Mouse (Mus musculus) embryonic fibroblast, embryonic 13.5 days (primary cell): ENCODE measurements around the gene Arf6. TPM values are rescaled to one million over a fixed set of nuclear protein-coding genes. Genes with fewer than 3 reads are reported as not detected.
A peak's percentile ranks its signal among the peaks of the same experiment; 100 is the strongest.

Experiments used
- H3K27ac ChIP-seq: 2 replicates; pipeline ENCODE4 v1.5.1; 2012; ENCODE audit warnings: low read length, control low read depth, inconsistent platforms; ENCODE audit not compliant: insufficient read depth
- H3K4me1 ChIP-seq: 2 replicates; pipeline ENCODE4 v1.6.1; 2011; ENCODE audit warnings: low read length; ENCODE audit not compliant: control insufficient read depth, insufficient read depth
- H3K4me3 ChIP-seq: 2 replicates; pipeline ENCODE4 v1.5.1; 2011; ENCODE audit warnings: mild to moderate bottlenecking, control low read depth, low read length; ENCODE audit not compliant: insufficient read depth
- CTCF ChIP-seq: IDR thresholded peaks from 2 replicates; pipeline ENCODE4 v1.5.1; 2011; ENCODE audit warnings: mild to moderate bottlenecking, control low read depth, low read length, moderate library complexity, borderline replicate concordance; ENCODE audit not compliant: insufficient read depth
- POLR2A ChIP-seq: IDR thresholded peaks from 2 replicates; pipeline ENCODE4 v1.6.1; 2011; ENCODE audit warnings: low read depth, mild to moderate bottlenecking, control low read depth, low read length, moderate library complexity
- polyA plus RNA-seq: library from polyadenylated mRNA; stranded (reverse); fragments of >200 nt; gene quantifications from 2 replicates; pipeline ENCODE4 v1.2.4, GENCODE M21; 2011; ENCODE audit warnings: low read depth; ENCODE audit not compliant: missing spikeins, insufficient read length

Arf6 gene
- polyA plus RNA-seq, 1 experiment, result 119 TPM

- peaks cover 4% of the 10 kb centered on the region; the same call in 1 of the 2 replicates for H3K4me1 ChIP-seq
- H3K27ac ChIP-seq, result peak overlapping the region; percentile 27; the same call in 1 of the 2 replicates
- TF ChIP-seq CTCF, result no peak
- no peak for TF ChIP-seq POLR2A
- no peak overlapping the region for H3K4me3 ChIP-seq
Measured at GRCm38 (mm10) chr12:69388321-69388869, 16.4 kb downstream of the Arf6 start.

GRCm38 (mm10) chr12:69389273-69389938, 17.5 kb downstream of the Arf6 start:
- H3K4me1 ChIP-seq, result peaks cover 4% of the 10 kb centered on the region; the same call in 1 of the 2 replicates
- no peak overlapping the region for H3K4me3 ChIP-seq
- TF ChIP-seq POLR2A (no peak), CTCF (no peak)
- no peak overlapping the region for H3K27ac ChIP-seq

DNA sequence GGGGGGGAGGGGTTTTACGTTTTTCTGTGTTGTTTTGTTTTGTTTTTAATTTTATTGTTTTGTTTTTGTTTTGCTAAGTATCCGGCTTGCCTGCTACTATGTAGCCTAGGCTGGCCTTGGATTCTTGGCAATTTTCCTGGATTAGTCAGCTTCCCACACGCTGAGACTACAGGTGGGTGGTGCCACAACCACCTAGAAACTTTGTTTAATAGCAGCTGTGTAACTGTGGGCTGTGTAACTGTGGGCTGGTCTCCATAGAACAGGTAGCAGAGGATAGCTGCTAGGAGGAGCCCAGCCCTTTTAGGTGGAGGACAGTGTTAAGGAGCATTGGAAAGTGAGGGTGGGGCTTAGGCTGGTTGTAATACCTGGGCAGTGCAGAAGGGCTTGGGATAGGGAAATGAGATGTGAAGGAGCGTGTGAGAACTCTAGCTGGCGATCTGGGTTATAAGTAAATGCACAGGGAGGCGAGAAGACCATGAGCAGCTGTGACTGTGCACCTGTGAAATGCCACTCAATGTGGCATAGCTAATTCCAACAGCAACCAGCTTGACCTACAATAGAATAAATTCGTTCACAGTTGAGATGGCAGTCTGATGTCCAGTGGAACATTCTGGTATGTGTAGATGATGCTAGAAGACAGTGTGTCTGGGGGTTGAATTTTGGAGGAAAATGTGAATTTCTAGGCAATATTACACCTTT, 18.2 kb downstream of the Arf6 start:
- TF ChIP-seq POLR2A, result no peak
- no peak for TF ChIP-seq CTCF
- Histone ChIP-seq H3K4me3 (no peak overlapping the region), H3K4me1 (peaks cover 4% of the 10 kb centered on the region; the same call in 1 of the 2 replicates), H3K27ac (no peak overlapping the region)

- no peak for TF ChIP-seq POLR2A
- TF ChIP-seq CTCF, result no peak
- 0 out of 2 replicates have a peak, but pooled peaks cover 1% of the 10 kb centered on the region for H3K4me1 ChIP-seq
- H3K27ac ChIP-seq, result no peak overlapping the region
Measured at GRCm38 (mm10) chr12:69393076-69393475, 21.1 kb downstream of the Arf6 start.

DNA sequence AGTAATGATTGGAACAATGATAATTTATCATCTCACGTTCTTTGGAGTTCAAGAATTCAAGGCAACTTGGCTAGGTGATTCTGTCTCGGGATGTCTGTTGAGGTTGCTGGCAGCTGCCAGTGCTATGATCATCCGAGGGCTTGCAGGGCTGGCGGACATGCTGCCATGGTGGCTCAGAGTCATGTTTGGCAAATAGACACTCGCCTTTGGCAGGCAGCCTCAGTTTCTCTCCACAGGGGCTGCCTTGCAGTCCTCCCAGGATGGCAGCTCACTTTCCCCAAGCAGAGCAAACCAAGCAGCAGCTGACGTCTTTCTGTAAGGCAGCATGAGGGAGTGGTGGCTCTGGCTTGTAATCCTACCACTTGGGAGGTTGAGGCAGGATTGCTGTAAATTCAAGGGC, 22.5 kb downstream of the Arf6 start:
- TF ChIP-seq CTCF (no peak), POLR2A (no peak)
- Histone ChIP-seq H3K4me1 (no peaks in the 10 kb centered on the region), H3K4me3 (no peak overlapping the region), H3K27ac (no peak overlapping the region)

More at GRCm38 (mm10) chr12:69393076-69393475, 21.1 kb downstream of the Arf6 start:
- no peak overlapping the region for H3K4me3 ChIP-seq

DNA sequence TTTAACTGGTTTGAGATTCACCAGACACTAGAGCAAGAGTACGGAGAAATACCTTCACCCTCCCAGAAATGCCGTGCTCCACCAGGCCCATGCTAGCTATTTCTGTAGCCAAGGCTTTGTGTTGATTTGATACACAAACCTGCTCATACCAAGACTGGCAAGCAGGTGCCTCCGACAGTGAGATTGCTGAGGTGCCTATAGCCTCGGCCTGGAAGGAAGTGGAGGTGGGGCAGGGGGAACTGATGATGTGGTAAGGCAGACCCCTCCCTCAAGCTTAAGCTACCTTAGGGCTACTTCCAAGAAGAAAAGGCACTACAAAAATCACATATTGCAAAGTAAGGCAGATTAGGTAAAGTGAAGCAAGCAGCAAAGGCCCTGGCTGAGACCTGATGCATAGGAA, 28.4 kb downstream of the Arf6 start:
- Histone ChIP-seq H3K4me3 (no peak overlapping the region), H3K27ac (no peak overlapping the region), H3K4me1 (peaks cover 4% of the 10 kb centered on the region)
- TF ChIP-seq POLR2A (no peak), CTCF (no peak)

DNA sequence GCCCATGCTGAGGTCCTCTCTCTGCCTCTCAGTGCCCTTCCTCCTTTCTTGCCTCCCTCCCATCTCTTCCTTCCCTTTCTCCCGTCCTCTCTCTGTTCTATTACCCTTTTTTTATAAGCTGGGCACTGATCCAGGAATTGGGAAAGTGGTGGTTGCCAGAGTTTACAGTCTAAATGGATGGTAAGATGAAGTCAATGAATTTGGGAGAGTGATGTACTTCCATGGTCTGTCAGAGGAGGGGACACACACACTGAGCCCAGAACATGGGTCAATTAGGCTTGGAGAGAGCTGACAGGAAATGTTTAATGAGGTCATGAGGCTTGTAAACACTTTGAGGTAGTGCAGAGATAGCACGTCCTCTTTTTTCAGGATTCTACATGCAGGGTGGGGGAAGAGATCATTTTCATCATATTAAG, 28.9 kb downstream of the Arf6 start:
- no peak overlapping the region for H3K4me3 ChIP-seq
- H3K4me1 ChIP-seq, result peaks cover 4% of the 10 kb centered on the region
- no peak overlapping the region for H3K27ac ChIP-seq
- TF ChIP-seq POLR2A, result no peak
- no peak for TF ChIP-seq CTCF

DNA sequence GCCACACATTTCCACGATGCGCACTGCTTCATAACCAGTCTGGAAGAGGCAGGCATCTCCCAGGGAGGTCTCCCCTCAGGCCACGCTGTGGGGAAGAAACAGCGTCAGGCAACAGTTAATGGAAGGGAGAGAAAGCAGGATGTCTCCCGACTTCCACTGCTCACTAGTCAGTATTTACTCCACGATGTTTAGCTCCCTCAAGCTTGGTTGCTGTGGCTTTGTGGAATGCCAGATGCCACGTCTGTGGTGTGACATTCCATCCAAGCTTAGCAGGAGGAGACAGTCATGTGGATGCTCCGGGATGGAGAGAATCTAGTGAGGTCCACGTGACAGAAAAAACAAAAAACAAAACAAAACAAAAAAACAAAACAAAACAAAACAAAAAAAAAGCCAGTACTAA, 30.1 kb downstream of the Arf6 start:
- Histone ChIP-seq H3K4me1 (peaks cover 4% of the 10 kb centered on the region), H3K27ac (no peak overlapping the region), H3K4me3 (no peak overlapping the region)
- no peak for TF ChIP-seq POLR2A

DNA sequence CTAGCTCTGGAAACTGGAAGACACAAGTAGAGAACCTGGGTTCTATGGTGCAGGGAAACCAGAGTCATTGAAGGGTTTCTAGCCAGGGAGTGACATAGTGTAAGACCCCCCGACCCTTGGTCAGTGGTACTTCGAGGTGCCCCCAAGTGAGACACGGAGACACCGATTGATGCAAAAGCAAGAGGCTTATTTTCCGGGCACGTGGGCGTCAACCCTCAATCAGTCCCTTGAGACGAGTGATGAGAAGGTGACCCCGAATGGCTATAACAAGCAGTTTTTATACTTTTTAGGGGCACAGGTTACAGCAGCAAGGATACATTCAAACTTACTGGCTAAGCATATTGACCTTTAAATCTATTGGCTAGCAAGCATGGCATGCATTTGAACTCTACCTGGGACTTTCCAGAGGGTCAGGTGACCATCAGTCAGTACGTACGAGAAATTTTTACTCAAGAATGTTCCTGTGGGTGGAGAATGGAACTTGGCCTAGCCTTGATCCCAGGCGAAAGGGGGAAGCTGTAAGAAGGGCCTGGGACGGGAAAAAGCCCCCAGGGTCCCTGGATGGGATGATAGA, 30.7 kb downstream of the Arf6 start:
- TF ChIP-seq CTCF (no peak), POLR2A (no peak)
- no peak overlapping the region for H3K27ac ChIP-seq
- H3K4me3 ChIP-seq, result no peak overlapping the region
- H3K4me1 ChIP-seq, result peaks cover 4% of the 10 kb centered on the region
